Mouse (Mus musculus): ENCODE results near the gene Cpt1c. TPM values are rescaled to one million over a fixed set of nuclear protein-coding genes. Genes with fewer than 3 reads are reported as not detected.

The Cpt1c gene
- total RNA-seq, 2 experiments from 2014 or later, result 115 to 116 TPM

GRCm38 (mm10) chr7:45000539-45001114 lies 26.0 kb upstream of the Cpt1c start:
- no peak for DNase-seq (ENCODE audit: low spot score in 2 of 2)

GRCm38 (mm10) chr7:44999753-45000152 lies 25.1 kb upstream of the Cpt1c start:
- DNase-seq (ENCODE audit: low spot score in 2 of 2), result no peak

DNA sequence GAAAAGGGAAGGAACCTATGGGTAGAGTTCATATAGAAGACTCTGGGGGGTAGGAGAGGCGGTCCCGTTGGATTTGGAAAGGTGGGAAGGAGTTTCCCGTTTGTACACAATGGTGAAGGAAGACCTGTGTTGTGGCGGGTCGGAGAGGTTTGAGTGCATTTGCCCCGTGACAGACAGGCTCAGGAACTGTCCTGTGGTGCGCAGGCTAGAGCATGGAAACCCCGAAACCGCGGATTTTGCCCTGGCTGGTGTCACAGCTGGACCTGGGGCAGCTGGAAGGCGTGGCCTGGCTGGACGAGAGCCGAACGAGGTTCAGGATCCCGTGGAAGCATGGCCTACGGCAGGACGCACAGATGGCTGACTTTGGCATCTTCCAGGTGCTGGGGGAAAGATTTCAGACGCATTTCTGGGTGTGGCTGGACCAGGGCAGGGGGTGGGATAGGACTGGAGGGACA lies 23.9 kb upstream of the Cpt1c start, which contains the start of gene Bcl2l12:
Gene Bcl2l12, minus strand, starts transcription at position 212 of the 455 bp plus-strand sequence.
- no peak for DNase-seq (ENCODE audit: low spot score in 2 of 2)

DNA sequence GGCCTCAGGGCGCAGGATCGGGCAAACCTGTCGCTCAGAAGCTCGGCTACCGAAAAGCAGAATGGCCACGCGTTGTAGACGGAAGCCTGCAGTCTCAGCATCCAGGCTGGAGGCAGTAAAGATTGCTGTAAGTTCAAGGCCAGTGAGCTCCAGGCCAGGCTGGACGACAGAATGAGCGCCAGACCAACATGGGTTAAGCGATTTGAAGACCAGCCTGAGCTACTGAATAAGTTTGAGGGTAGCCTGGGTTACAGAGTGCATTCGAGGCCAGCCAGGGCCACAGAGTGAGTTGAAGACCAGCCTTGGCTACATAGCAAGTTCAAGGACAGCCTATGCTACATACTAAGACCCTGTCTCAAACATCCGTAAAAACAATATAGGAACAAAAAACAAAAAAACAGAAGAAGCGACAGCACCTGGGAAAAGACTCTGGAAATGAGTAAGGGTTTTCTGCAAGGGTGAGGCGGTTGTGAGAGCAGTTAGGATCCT lies 23.3 kb upstream of the Cpt1c start:
- DNase-seq (ENCODE audit: low spot score in 2 of 2), result no peak

GRCm38 (mm10) chr7:44997231-44997939 lies 22.7 kb upstream of the Cpt1c start, which contains the start of gene Irf3:
TSS of gene Irf3 (plus strand) at chr7:44997648.
- DNase-seq (ENCODE audit: low spot score in 2 of 2), result peak; percentile 97 to 99

DNA sequence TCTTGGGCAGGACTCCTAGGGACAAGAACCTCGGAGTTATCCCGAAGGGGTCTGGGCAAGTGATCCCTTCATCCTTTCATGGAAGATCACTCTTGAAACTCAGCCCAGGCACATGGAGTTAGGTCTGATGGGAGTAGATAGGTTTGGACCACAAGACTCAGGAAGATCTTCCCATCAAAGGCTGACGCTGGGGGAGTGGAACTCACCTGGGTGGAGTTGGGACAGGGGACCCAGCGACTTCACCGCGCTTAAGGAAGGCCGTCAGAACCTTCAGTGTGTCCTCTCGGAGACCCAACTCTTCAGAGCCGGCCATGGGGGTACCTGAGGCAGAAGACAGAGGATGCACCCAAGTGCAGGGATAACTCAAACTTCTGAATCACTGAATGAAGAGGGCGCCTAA lies 22.0 kb upstream of the Cpt1c start:
- no peak for DNase-seq (ENCODE audit: low spot score in 2 of 2)

GRCm38 (mm10) chr7:44986879-44987718 lies 12.4 kb upstream of the Cpt1c start:
- no peak for DNase-seq (ENCODE audit: low spot score in 2 of 2)

- peak; percentile 99 to 100 for DNase-seq (ENCODE audit: low spot score in 2 of 2)
Observed at GRCm38 (mm10) chr7:44986192-44986878, 11.7 kb upstream of the Cpt1c start, which contains the start of gene Prmt1. TSS of gene Prmt1 (minus strand) at chr7:44986568.

DNA sequence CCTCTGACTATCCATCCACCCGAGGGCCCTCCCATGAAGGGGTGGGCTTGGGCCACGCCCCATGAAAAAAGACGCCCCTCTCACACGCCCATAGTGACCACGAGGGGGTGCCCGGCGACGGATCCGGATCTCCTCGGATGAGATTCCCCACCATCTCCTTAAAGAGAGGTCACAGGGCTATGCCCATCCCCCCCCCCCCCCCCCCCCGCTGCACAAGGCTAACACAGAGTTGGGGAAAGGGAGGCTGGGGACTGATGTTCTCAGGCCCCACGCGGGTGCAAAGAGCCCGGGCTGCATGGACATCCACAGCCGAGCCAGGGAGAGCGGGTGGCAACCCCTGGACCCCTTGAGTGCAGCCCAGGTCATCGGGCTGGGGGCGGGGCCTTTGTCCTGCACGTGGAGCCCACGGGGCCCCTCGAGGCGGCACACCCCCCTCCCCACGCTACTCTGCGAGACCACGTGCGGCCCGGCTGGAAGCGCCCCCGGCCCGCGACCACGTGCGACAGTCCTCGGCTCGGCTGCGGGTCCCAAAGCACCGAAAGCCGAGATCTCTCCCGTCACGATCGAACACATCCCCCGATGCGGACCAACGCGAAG lies 11.0 kb upstream of the Cpt1c start:
- peak; percentile 60 to 72 for DNase-seq (ENCODE audit: low spot score in 2 of 2)

DNA sequence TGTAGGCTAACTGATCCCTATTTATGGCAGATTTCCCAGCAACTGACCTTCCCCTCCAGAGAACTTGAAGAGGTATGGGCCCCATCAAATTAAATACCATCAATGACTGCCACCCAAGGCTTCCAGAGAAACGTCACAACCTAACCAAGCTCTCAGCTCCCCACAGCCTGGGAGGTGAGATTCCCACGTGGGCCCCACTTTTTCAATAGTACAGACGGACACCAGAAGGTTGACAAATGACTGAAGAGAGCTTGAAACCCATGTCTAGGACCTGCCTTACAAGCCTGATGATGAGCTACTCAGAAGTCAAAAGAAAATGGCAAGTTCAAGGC lies 10.1 kb upstream of the Cpt1c start:
- no peak for DNase-seq (ENCODE audit: low spot score in 2 of 2)

DNA sequence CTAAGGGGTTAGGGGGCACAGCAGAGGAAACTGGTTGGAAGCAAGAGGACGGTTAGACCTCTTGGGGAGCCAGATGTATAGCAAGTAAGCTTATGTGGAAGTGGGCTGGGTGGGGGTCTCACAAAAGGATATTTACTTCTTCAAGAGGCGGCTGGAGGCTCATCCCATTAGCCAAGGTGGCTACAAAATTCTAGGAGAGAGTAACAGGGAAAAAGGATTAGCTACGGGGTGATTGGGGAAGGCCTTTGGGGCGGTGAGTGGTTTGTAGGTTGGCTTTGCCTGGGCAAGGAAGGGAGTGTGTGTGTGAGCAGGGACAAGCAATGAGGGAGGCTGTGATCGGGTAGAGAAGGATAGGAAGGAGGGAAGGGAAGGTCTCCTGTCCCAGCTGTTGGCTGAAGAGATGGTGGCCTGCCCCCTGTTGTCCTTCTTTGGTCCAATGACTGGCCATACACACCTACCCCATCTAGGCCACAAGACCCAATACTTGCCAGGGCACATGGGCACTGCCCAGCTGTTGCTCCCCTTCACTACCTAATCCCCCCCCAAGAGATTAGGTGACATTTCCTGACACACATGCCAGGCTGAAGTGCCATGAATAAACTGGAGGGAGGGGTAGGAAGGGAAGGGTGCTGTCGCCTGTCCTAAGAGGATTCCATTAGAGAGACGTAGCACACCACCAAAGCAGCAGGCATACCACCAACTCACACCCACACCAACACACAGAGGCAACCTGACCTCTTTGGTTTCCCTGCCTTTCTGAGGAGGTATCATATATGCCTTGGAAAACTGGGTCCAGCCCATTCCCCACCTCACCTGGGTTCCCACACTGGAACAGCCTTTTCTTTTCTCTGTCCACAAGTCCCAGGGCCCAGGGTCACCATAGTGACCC lies 9.5 kb upstream of the Cpt1c start:
- DNase-seq (ENCODE audit: low spot score in 2 of 2), result no peak

DNA sequence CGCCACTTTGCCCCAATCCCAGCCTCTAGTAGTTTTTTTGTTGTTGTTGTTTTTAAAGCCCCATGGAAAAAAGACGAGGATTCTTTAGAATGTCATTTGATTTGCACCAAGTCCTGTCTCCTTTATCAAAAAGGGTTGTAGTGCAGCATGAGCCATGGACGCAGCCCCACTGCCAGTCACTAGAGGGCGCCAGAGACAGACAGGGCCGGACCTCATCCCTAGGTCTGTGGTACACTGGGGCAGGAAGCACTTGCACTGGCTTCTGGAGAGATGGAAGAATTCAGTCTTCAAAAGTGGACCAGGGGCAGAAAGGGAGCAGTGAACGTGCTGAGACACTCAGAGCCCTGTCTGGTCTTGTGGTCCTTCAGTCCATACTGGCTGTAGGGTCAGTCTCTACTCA lies 8.4 kb upstream of the Cpt1c start:
- peak; percentile 79 to 84 for DNase-seq (ENCODE audit: low spot score in 2 of 2)

DNA sequence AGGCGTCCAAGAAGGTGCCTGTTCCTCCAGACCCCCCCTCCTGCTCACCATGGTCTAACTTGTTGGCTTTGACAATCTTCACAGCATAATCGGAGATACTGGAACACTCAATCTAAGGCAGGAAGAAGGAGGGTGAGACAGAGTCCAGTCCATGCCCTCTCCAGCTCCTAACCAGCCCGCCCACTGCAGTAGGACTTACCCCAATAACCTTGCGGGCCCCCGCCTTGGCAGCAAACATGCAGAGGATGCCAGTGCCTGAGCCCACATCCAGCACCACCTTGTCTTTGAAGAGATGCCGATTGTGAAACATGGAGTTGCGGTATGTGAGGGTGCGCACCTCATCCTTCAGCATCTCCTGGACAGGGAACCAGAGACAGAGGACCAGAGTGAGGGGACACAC lies 6.9 kb upstream of the Cpt1c start:
- no peak for DNase-seq (ENCODE audit: low spot score in 2 of 2)

DNA sequence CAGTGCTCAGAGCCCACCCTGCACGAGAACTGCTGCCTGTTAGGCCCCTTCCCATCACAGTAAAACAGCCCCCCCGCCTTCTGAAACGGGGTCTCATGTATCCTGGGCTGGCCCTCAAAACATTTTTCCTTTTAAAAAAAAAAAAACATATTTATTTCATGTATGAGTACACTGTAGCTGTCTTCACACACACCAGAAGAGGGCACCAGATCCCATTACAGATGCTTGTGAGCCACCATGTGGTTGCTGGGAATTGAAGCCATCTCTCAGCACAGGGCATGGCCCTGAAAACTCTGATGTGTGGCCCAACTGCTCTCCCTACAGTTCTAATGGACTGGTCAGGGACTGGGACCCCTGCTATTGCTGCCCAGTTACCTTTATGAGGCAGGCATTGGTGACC lies 3.6 kb upstream of the Cpt1c start:
- DNase-seq (ENCODE audit: low spot score in 2 of 2), result no peak

DNA sequence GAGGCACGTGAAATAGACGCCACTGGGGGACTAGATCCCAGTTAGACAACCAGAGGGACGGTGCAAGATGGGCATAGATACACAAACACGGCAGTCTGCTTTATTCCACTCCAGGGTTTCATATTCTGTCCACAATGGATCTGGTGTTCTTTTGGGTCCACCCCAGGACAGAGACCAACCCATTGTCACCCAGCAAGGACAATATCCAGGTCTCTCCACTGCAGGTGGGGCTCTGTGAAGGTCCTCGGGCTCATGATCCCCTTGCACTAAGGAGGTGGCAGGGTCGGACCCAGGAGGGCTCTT lies 417 bp upstream of the Cpt1c start:
- no peak for DNase-seq (ENCODE audit: low spot score in 2 of 2)

DNA sequence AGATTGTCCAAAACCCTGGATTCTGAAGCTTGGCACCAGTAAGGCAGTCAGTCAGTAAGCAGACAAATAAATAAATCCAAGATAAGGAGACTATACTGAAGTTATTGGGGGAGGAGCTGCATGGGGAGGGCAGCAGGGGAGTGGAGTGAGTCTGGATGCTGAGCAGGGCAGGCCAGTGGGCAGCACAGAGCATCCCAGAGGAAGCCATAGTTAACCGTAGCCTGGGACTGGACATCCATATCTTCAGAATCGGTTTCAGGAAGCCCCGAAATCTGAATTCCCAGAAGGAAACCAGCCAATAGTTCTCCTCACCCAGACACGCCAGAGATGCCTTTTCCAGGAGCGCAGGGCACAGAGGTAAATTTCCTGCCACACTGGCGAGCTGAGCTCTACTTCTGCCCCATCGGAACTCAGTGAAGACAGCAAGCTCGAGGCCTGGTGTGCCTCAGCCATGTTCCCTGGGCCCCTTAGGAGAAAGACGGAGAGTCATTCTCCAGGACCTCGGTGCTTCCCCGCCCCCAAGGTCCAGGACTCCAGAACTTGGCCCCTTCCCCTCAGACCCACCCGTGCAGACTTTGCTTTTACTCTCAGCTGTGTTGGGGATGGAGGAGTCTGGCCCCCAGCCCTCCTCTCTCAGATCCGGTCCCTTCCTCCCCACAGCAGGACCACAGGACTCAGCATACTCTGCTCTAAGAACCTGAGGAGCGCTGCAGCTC lies 1.1 kb downstream of the Cpt1c start:
- no peak for DNase-seq (ENCODE audit: low spot score in 2 of 2)

GRCm38 (mm10) chr7:44971142-44971541 lies 3.5 kb downstream of the Cpt1c start:
- DNase-seq (ENCODE audit: low spot score in 2 of 2), result no peak

DNA sequence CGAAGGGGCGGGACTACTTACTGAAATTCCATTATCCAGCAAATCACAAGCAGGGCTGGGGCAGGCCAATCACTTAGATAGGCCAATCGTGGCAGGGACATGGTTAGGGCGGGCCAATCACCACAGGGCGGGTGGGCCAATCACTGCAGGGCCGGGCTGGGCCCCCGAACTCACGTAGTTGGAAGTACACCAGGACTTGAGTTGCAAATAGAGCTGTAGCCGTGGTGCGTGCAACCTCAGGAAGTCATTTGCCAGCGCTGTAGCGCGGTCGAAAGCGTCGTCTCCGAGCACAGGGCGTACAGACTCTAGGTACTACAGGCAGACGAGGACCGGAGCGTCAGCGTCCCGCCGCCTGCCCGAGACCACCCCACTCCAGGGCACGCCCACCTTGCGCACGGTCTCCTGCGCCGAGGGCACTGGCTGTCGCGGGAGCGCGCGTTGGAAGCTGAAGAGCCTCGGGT lies 4.4 kb downstream of the Cpt1c start:
- DNase-seq (ENCODE audit: low spot score in 2 of 2), result peak; percentile 82 to 92

- DNase-seq (ENCODE audit: low spot score in 2 of 2), result no peak
Observed at GRCm38 (mm10) chr7:44966638-44967037, 8.0 kb downstream of the Cpt1c start.
